Mouse (Mus musculus): ENCODE results near the gene Gm17651. TPM values are rescaled to one million over a fixed set of nuclear protein-coding genes. Genes with fewer than 3 reads are reported as not detected.

Gene Gm17651
- total RNA-seq, 1 experiment from 2014 or later: not detected

DNA sequence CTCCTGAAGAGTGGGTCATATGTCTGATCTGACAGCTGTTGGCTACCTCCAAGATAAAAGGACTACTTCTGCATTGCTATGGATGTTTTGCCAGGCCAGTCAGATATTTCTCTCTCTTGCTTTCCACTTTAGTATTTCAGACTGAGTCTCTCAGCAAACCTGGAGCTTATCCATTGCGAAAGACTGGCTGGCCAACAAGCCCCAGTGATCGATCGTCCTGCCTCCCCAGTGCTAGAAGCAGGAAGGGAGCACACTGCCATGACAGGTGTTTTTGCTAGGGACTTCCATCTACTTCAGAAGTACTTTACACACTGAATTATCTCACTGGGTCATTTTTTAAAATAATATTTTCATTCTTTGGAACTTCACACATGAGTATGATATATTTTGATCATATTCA is 3.9 kb upstream of the Gm17651 start:
- no peak for DNase-seq

DNA sequence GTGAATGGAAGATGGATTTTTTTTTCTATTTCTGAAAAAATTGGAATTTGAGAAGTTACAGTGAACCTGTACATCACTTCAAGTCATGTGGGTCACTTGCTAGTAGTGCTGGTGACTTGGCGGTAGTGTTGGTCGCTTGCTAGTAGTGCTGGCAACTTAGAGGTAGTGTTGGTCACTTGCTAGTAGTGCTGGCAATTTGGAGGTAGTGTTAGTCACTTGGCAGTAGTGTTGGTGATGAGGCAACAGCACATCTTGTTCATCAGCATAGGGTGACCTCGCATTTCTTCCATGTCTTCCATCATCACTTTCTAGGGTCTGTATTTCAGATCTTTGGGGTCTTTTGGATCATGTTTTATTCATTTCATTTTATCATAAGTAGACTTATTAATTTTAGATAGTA is 1.6 kb upstream of the Gm17651 start:
- no peak for DNase-seq

DNA sequence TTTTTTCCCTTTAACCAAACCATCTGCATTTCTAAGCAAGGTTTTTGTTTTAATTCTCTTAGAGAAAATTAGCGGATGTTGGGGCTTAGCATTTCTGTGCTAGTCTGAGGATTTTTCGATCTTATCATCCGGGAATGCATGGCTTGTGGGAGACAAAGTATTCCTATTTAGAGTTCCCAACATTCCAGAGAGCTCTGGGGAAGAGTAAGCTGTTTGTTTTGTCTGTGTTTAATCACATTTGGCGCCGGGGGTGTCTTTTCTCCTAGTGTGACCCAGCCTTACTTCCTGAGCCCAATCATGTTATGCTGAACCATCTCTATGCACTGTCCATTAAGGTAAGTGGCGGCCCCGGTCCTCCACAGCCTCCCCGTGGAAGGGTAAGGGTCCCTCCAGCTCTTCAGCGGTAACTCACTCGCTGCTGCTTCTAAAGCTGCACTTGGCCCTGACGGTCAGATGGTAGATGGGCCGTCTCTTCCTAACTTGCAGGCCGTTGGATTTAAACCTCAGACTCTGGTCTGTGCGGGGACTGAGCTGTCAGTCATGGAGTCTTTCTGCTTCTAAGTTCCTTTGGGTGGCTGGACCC is 7.3 kb downstream of the Gm17651 start:
- no peak for DNase-seq

DNA sequence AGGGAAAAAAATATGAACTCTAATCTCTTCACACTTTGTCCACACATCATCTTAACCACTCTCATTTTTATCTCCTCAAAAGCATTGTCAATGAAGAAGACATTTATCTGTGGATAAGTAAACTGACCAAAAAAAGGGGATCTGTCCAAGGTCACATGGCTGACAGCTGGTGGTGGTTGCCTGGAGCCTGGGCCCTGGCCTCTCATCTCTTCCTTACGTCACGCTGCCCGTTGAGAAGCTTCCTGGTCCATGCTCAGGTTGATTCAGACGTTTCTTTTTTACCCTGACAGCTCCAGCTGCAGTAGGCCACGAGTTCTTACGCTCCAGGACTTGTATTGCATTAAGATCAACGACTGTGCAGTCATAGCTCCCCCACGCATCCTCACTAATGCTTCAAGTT is 8.3 kb downstream of the Gm17651 start:
- no peak for DNase-seq

DNA sequence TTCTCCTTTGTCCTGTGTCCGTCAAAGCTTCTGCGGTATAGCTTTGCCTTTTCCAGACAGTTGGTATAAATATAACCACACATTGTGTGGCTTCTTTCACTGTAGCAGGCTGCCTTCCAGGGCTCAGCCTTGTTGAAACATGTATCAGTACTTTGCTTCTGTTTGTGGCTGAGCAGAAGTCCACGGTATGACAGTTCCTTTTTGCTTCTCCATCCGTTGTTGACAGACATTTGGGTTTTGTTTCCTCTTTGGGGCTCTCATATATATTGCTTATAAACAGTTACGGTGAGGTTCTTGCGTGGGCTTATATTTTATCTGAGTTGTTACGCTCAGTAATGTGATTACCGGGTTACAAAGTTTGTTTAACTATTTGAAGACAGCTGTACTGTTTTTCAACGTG is 9.0 kb downstream of the Gm17651 start:
- DNase-seq: no peak

DNA sequence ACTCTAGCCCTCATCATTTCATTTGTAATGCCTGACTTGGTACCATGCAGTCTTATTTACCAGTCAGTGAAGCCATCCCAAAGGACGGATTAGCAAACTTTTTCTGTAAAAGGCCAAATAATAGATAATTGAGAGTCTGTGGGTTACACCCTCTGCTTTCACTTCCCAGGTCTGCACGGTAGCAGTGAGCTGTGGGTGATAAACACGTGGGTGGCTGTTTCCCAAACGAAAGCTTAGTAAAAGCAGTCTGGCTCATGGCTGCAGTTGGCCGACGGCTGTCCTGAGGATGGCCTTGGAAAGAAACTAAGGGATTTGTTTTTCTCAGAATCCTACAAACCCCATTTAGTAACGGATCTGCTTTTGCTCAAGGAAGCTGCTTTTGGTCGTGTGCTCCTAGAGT is 13.3 kb downstream of the Gm17651 start:
- DNase-seq: no peak

DNA sequence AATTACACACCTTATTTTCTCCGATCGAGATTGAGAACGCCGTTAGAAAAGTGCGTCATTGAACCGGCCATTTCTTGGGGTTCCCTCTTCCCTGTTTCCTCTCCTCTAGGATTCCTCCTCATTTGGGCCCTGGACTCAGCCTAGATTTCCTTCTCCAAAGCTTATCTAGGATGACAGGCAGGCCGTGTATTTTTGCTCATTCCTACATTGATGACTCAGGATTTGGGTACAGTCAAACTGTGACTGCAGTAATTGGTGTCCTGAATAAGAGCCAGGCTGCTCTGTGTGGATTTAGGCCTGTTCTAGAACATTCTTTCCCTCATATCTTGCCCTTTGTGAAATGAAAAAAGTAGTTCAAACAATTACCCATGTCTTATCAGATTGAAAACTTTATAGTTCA is 14.7 kb downstream of the Gm17651 start:
- peak; percentile 19 for DNase-seq

DNA sequence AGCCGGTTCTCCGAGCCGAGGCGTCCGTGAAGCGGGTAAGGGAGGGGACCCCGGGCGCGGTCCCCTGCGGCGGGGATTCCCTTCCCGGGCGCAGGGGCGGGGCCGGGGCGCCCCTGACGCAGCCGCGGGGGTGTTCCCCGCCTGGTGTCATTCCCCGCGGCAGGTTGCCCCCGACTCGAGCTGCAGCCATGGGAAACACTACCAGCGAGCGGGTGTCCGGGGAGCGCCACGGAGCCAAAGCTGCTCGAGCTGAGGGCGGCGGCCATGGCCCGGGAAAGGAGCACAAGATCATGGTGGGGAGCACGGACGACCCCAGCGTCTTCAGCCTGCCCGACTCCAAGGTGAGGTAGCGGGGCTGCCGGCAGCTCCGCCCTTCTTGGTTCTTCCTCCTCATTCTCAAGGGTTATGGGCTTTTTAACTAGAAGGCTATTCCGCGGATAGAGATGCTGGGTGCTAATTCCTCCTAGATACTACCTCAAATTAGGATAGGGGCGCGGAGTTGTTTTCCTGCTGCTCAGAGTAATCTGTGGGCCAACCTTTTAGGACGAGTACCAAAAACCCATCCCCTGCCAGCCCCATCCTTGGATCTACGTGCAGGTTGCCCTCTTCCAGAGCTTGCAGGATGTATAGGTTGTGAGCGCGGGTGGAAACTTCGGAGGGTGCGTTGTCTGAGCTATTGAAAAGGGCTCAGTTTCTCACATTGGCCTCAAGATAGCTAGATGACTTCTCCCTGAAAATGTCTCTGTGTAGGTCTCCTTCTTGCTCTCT is 15.9 kb downstream of the Gm17651 start:
- no peak for DNase-seq

DNA sequence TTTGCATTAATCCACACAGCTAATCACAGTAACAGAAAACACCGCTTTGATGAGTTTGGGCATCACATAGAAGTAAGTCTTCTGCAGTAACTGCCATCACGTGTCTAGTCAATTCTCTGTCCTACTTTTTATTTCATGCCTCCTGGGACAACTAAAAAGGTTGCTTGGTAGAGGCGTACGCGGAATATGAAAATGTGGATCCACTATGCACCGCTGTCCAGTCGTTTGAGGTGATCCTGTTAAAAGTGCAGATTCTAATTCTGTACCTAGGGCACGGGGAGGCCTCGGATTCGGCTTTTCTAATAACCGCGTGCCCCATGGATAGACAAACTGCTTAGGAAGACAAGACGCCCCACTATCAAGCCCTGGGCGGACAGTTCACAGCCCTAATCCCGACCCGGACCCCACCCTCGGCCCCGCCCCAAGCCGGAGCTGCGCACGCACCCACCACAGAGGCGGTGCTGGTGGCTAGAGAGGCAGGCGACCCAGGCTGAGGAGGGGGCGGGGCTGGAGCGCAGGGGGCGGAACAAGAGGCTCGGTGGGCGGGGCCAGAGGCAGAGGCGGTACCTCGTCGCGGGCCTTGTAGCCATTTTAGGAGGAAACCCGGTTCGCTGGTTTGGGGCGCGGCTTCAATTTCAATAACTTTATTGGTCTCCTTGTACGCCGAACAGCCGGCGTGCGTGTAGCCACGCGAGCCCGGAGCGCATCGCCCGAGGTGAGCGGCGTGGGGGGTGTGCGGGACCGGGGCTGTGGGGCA is 16.7 kb downstream of the Gm17651 start, which contains the start of gene Prkab2:
Gene Prkab2, plus strand, starts transcription at position 539 of the 757 bp plus-strand sequence.
- DNase-seq: peak; percentile 100

DNA sequence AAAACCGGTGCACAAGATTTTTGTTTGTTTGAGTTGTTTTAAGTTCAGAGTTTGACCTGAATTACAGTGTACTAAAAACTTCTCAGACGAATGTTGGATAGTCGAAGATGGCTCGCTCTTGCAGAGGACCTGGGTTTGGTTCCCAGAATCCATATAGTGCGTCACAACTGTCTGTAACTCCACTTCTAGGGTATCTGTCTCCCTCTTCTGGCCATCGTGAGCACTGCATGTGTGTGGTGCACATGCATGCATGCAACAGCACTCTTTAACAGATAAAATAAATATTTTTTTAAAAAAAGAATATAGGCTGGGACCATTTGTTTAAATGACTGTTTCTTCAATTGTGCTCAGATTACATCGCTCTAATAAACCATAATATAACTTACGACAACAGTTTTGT is 19.6 kb downstream of the Gm17651 start:
- peak; percentile 44 for DNase-seq

DNA sequence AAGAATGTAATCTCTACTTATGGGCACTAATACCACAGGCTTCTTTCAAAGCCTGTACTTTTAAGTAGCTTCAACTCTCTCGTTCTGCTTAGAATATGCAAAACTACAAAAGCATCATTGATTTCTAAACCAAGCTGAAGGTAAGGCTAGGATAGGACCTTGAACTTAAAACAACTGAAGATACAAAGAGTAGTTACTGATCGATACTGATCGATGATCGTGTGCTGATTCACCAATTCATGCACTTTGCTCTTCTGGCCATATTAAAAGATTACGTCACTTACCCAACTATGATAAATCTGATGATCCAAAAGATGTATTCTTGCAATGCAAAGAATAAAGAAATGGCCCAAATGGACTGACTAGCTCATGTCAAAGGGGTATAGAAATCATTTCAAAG is 20.7 kb downstream of the Gm17651 start:
- DNase-seq: no peak

DNA sequence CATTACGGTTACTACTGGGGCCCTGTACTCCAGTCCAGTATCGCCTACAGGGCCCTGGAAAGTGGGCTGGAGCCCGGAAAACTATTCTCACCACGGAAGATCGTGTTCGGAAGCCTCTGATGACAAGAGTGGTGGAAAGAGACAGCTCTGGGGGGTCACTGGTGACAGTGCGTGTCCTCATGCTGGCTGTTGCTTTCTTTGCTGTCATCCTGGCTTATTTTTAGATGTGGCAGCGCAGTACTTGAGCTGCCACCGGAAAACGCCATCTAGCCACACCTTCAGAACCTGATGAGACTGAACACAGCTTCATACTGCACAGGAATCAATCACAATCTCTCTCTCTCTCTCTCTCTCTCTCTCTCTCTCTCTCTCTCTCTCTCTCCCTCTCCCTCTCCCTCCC is 22.9 kb downstream of the Gm17651 start:
- no peak for DNase-seq

DNA sequence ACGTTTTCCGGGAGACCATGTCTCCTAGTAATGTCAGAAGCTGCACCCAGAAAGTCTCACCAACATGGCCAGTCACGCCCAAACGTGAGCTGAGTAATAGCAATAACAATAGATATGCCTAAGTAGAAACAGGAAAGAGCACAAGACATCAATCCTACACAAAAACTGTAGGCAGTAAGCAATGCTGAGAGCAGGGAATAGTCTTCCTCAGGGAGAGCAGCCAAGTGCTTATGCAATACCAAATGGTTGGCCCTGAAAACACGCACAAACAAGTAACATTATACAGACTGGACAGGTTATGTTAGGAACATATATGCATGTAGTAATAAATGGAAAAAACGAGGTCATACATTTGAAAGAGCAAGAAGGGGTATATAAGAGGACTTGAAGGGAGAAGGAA is 25.0 kb downstream of the Gm17651 start:
- DNase-seq: no peak

DNA sequence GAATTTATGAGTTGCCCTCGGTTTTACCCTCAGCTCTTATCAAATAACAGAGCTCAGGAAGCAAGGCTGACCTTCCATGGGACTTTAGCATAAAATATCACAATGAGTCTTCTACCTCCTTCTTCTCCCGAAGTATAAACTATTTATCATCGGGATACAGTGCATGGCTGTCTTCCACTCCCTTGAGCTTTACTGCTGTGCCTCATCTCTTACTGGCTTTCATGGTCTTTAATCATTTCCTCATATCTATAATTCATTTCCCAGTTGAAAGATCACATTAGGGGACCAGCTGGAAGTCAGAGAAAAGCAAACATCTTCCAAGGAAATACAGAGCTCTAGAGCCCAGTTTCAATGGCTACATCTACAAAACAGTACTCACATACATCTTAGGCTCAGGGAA is 25.5 kb downstream of the Gm17651 start:
- no peak for DNase-seq

DNA sequence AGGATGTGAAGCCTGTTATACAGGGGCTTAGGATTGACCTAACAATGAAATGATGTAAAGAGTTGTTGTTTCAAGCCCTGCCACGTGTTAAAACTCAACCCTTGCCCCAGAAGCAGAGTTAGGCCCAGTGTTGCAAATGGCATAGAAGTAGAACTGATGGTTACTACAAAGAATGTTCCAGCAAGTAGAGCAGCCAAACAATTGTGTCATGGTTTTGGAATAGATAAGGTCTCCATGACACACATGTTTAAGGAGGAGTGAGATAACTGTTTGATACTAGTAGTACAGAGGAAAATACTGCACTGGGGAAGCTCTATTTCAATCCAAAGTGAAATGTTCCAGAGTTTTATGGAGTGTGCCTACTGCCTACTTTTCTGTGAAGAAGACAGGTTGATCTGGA is 26.0 kb downstream of the Gm17651 start:
- no peak for DNase-seq

DNA sequence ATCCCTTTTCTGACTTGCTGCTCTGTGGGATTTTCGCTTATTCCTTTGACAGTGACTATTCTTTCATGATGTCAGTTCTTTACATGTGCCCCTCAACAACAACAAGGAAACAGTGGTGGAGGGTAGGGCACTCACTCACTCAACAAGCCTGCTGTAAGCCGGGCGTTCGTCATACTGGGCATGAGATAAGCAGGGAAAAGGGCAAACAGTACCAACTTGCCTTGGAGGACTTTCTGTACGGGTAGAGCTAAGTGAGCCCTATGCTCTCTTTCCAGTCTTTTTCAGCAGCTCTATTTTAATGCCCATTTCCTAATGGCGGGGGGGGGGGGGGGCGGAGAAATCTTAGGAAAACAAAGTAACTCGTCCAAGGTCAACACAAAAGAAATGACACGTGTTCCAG is 32.5 kb downstream of the Gm17651 start:
- no peak for DNase-seq

DNA sequence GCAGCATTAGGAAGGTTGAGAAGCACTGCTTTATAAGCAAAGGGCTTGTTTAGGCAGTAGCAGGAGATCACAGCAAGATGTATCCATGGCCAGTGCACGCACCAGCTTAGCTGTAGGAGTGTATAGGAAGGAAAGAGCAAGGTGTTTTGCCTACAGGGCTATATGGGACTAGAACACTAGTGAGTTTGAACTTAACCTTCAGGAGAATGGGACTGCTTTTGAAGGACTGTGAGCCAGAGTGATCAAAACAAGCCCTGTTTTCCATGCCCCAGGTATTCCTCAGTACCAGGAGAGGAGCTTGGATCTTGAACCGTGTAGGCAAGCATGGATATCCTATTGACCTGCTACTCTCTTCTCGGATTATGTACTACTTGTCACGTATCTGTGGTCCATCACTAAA is 33.1 kb downstream of the Gm17651 start:
- DNase-seq: no peak

DNA sequence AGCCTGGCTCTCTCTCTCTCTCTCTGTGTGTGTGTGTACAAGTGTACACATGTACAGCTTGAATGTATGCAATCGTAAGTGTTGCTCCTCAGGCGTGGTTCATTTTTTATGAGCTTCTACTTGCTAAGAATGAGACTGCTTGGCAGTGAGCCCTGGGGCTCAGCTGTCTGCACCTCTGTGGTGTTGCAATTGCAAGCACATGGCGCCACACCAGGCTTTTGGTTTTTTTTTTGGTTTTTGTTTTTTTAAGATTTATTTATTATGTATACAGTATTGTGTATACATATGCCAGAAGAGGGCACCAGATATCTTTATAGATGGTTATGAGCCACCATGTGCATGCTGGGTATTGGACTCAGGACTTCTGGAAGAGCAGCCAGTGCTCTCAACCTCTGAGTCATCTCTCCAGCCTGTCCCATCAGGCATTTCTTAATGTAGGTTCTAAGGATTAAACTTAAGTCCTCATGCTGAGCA is 40.2 kb downstream of the Gm17651 start:
- peak; percentile 57 for DNase-seq

DNA sequence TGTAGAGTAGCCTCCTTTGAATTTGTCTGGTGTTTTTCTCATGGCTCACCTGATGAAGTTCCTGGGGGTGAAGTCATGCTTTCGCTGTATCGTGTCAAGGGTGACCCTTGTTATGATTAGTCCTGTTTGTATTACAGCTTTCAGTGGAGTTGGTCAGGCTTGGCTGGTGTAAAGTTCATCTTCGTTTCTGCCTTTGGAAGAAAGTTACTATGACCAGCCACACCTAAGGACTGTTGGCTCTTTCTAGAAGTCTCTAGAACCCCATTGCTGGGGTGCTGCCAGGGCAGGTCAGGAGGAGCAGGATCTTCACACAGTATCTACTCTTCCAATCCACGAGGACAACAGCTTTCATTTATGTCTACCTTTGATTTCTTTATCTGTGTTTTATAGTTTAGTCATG is 41.0 kb downstream of the Gm17651 start:
- no peak for DNase-seq

DNA sequence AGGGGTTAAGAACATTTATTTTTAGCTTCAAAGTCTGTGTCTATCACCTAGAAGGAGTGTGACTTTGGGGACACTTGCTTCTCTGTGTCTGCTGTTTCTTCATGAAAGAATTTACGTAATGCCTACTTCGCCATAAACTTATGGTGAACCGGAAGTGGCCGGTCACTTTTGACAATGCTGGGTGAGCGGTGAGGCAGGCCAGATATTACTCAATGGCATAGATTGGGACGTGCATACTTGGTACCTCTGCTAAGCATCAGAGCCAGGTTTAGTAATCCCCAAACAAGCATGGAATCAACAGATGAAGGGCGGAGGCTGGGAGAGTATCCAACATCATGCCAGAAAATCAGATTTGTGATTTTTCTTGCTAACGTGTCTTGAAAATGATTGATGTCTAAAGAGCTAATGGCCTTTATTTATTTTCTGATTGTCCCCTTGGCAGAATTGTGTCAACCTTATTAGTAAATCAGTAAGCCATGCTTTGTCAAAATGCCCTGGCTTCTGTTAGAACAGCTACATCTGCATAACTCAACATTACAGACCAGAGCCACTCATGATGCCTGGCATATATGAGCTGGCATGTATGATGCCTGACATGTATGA is 43.1 kb downstream of the Gm17651 start:
- DNase-seq: no peak

DNA sequence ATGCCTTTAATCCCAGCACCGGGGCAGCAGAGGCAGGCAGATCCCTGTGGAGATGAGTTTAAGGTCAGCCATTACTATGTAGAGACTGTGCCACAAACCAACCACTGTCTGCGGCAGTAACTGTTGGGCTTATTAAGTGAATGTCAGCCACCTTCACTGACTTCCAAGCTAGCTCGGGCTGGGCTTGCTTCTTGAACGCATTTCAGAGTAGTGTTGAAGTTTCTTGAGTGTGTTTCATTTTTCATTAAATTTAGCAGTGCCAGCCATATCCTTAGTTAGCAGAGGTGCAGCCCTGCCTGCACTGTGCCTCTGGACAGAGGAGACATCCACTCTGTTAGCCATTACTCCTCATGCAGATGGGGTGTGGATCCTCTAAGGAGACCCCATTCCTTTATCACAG is 43.7 kb downstream of the Gm17651 start:
- DNase-seq: no peak

DNA sequence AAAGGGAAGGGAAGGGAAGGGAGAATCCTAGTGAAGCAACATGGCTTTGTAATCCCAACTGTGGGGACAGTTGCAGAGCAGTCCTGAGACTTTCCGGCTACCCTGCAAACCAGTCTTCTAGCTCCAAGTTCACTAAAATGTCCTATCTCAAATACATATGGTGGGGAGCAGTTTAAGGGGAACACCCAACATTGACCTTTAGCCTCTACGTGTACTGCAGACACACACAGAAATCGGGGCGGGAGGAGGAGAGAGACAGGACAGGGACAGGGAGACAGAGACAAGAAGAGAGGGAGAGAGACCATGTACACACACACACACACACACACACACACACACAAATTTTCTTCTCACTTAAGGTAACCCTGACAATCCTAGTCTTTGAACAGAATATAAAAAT is 44.6 kb downstream of the Gm17651 start:
- no peak for DNase-seq
